Mouse (Mus musculus): ENCODE data around the gene Gnl2. TPM values are rescaled to one million over a fixed set of nuclear protein-coding genes. Genes with fewer than 3 reads are reported as not detected.

Gnl2 gene
- polyA plus RNA-seq, 1 experiment from 2014 or later = 98.5 TPM

DNA sequence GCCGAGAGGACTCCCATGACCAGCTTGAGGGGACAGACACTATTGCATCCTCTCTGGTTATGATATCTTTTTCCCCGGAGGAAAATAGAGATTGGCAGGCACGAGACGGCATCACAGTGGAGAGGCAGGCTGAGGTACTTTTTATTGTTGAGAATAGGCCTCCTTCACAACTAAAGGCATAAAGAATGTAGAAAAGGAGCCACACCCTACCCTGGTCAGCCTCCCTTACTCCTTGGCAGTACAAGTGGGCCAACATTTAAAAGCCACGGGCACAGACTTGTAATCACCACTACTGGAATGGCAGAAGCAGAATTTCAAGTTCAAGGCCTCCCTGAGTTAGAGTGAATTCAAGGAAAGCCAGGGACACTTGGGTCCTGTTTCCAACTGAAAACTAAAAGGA is 41.6 kb downstream of the Gnl2 start:
- H3K4me3 ChIP-seq (ENCODE audit: low read depth, low read length) = no peak overlapping the region
- WGBS = 63% methylated on average over 5 of the region's 5 CpGs

DNA sequence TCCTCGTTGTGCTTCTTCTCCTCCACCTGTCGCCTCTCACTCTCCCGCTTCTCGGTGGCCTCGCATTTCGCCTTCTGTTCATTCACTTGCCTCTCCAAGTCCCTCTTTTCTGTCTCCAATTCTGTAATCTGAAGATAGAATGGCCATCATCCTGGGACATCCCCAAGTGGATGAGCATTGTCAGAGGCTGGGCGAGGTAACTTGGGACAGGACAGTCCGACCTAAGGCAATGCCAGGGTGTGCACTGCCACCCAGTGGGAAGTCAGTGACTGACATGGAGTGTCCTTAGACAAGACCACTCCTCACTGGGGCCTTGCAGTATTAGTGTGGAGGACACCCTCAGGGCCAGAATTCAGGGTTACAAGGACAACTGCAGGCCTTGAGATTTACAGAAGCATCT is 42.6 kb downstream of the Gnl2 start:
- under 1% methylated on average over 8 of the region's 8 CpGs for WGBS
- peak overlapping the region; percentile 45 for H3K4me2 ChIP-seq (ENCODE audit: low read depth, low read length, severe bottlenecking)
- no peaks in the 10 kb centered on the region for H3K9me3 ChIP-seq (ENCODE audit: control insufficient read depth, low read length)
- peak overlapping the region; percentile 29; the same call in 1 of the 2 replicates for H3K9ac ChIP-seq (ENCODE audit: low read length)
- peak overlapping the region; percentile 5; the same call in 1 of the 2 replicates for H3K4me3 ChIP-seq (ENCODE audit: low read depth, low read length)
- H3K27ac ChIP-seq (ENCODE audit: low read depth, low read length) = no peak overlapping the region
- peak; percentile 77 for DNase-seq (ENCODE audit: low spot score)
- peak; percentile 81; the same call in 1 of the 2 replicates for ATAC-seq (replicated peaks; ENCODE audit: low FRiP score)
- no peaks in the 10 kb centered on the region; the same call in 1 of the 2 replicates for H3K4me1 ChIP-seq (replicated peaks; ENCODE audit: control insufficient read depth, insufficient read depth, low read length)
- no peaks in the 10 kb centered on the region; the same call in 1 of the 2 replicates for H3K36me3 ChIP-seq (ENCODE audit: control insufficient read depth, insufficient read depth, low read length)
- H3K27me3 ChIP-seq (ENCODE audit: control insufficient read depth, insufficient read depth, low read length) = no peaks in the 10 kb centered on the region

More for the DNA sequence above, 41.6 kb downstream of the Gnl2 start:
- DNase-seq (ENCODE audit: low spot score) (no peak), ATAC-seq (replicated peaks; ENCODE audit: low FRiP score) (no peak)
- no peaks in the 10 kb centered on the region; the same call in 1 of the 2 replicates for H3K4me1 ChIP-seq (replicated peaks; ENCODE audit: control insufficient read depth, insufficient read depth, low read length)
- H3K4me2 ChIP-seq (ENCODE audit: low read depth, low read length, severe bottlenecking) = no peak overlapping the region
- H3K9ac ChIP-seq (ENCODE audit: low read length) = no peak overlapping the region
- H3K9me3 ChIP-seq (ENCODE audit: control insufficient read depth, low read length) = no peaks in the 10 kb centered on the region
- peaks cover 2% of the 10 kb centered on the region; the same call in 1 of the 2 replicates for H3K36me3 ChIP-seq (ENCODE audit: control insufficient read depth, insufficient read depth, low read length)
- no peaks in the 10 kb centered on the region for H3K27me3 ChIP-seq (ENCODE audit: control insufficient read depth, insufficient read depth, low read length)
- H3K27ac ChIP-seq (ENCODE audit: low read depth, low read length) = no peak overlapping the region

DNA sequence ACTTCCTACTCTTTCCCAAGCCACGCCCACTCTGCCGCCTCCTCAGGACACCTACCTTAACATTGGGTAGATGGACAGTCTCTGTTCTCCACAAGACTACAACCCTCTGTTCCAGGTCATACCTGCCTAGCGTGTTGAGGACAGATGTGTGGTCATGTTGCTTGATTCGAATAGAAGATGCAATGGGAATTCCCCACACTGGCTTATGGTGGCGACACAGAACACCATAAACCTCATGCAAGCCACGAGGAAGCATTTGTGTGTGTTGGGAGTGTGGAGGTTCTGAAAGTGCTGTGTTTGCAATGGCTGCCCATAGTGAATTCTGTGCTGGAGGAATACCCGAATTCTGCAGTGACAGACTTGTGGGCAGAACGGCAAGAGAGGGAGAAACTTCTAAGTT is 47.4 kb downstream of the Gnl2 start:
- Histone ChIP-seq H3K27me3 (ENCODE audit: control insufficient read depth, insufficient read depth, low read length) (no peaks in the 10 kb centered on the region), H3K4me2 (ENCODE audit: low read depth, low read length, severe bottlenecking) (no peak overlapping the region), H3K9ac (ENCODE audit: low read length) (no peak overlapping the region), H3K27ac (ENCODE audit: low read depth, low read length) (no peak overlapping the region), H3K9me3 (ENCODE audit: control insufficient read depth, low read length) (no peaks in the 10 kb centered on the region), H3K36me3 (ENCODE audit: control insufficient read depth, insufficient read depth, low read length) (no peaks in the 10 kb centered on the region), H3K4me1 (replicated peaks; ENCODE audit: control insufficient read depth, insufficient read depth, low read length) (peaks cover 9% of the 10 kb centered on the region; the same call in 1 of the 2 replicates), H3K4me3 (ENCODE audit: low read depth, low read length) (no peak overlapping the region)
- 77% methylated on average over 8 of the region's 8 CpGs for WGBS
- no peak for DNase-seq (ENCODE audit: low spot score)
- ATAC-seq (replicated peaks; ENCODE audit: low FRiP score) = no peak

DNA sequence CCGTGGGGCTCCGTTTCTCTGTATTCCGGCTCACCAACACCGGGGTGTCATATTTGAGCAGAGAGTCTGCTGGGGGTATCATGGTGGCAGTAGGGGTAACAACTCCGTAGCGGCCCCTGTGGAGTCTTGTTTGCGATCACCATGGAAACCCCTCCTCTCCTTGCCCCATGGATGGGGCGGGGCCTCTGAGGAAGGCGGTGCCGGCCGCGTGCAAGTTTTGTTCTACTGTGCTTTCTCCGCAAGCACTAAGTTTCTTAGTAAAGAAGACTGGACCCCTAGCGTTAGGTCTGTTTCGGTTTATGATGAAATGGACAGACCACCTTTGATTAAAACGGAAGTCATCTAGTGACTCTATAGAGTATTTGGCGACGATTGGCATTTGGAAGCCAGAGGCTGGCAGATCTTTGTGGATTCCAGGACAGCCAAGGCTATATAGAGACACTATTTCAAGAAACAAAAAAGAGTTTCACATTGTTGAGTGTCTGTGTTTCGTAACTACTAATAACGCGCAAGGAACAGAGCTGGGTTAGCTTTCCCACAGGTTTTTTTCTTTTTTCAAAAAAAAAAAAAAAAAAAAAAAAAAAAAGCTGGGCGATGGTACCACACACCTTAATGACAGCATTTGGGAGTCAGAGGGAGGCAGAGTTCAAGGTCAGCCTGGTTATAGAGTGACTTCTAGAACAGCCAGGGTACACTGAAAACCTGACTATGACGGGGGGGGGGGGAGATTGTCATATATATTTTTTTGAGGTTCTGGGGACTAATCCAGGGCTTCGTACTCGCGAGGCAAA is 49.3 kb downstream of the Gnl2 start, which contains the start of gene Dnali1:
Dnali1 (minus strand) TSS at position 187 of the 791 bp plus-strand sequence.
- Histone ChIP-seq H3K9ac (ENCODE audit: low read length) (peak within 1 kb of the TSS; percentile 86), H3K27ac (ENCODE audit: low read depth, low read length) (no peak within 1 kb of the TSS), H3K4me3 (ENCODE audit: low read depth, low read length) (peak within 1 kb of the TSS; percentile 96), H3K27me3 (ENCODE audit: control insufficient read depth, insufficient read depth, low read length) (no peaks in the 10 kb centered on the region), H3K4me2 (ENCODE audit: low read depth, low read length, severe bottlenecking) (peak within 1 kb of the TSS; percentile 89), H3K4me1 (replicated peaks; ENCODE audit: control insufficient read depth, insufficient read depth, low read length) (peaks cover 9% of the 10 kb centered on the region; the same call in 1 of the 2 replicates), H3K36me3 (ENCODE audit: control insufficient read depth, insufficient read depth, low read length) (no peaks in the 10 kb centered on the region; the same call in none of the 2 replicates), H3K9me3 (ENCODE audit: control insufficient read depth, low read length) (no peaks in the 10 kb centered on the region)
- peak; percentile 79 for DNase-seq (ENCODE audit: low spot score)
- 4% methylated on average over 26 of the region's 26 CpGs for WGBS
- peak; percentile 51 for ATAC-seq (replicated peaks; ENCODE audit: low FRiP score)

DNA sequence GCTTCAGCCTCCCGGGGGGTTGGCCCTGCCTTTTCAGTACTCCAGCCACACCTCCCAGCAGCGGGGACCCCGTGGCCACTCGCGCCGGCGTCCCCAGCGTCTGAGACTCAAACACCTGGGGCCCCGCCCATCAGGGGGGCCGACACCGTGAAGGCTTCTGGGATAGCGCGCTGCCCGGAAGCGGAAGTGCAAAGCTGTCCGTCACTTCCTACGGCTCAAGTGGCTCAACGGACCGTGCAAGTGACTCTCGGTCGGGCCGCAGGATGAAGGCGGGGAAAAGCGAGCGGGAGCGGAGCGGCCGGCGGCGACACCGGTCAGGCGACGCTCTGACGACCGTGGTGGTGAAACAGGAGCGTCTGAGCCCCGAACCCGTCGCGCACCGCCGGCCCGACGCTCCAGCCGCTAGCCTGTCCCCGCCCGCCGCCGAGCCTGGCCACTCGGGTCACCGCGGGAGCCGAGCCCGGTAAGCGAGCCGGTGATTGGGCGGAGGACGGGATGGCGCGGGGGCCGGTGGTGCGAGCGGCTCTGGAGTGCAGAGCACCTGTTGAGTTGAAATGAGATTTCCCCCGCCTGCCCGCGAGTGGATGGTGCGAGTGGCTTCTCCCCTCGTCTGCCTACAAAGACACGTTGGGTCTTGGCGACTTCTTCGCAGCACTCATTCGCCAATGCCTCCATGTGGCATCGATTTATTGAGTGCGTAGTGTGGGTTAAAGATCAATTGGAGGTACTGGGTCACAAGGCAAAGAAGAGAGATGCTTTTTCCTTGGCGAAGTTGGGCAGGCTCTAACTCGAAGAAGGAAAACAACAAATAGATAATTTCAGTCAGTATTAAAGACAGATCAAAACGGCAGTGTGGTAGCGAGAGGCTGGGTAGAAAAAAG is 50.3 kb downstream of the Gnl2 start, which contains the start of gene Snip1:
Snip1 (plus strand) TSS at position 183 of the 881 bp plus-strand sequence.
- H3K27me3 ChIP-seq (ENCODE audit: control insufficient read depth, insufficient read depth, low read length) = no peaks in the 10 kb centered on the region
- peak within 1 kb of the TSS; percentile 96 for H3K4me3 ChIP-seq (ENCODE audit: low read depth, low read length)
- 1% methylated on average over 78 of the region's 78 CpGs for WGBS
- peaks cover 5% of the 10 kb centered on the region for H3K36me3 ChIP-seq (ENCODE audit: control insufficient read depth, insufficient read depth, low read length)
- ATAC-seq (replicated peaks; ENCODE audit: low FRiP score) (peak; percentile 90), DNase-seq (ENCODE audit: low spot score) (peak; percentile 95)
- peak within 1 kb of the TSS; percentile 86 for H3K9ac ChIP-seq (ENCODE audit: low read length)
- H3K9me3 ChIP-seq (ENCODE audit: control insufficient read depth, low read length) = no peaks in the 10 kb centered on the region
- peak within 1 kb of the TSS; percentile 25; the same call in 1 of the 2 replicates for H3K27ac ChIP-seq (ENCODE audit: low read depth, low read length)
- H3K4me2 ChIP-seq (ENCODE audit: low read depth, low read length, severe bottlenecking) = peak within 1 kb of the TSS; percentile 89
- H3K4me1 ChIP-seq (replicated peaks; ENCODE audit: control insufficient read depth, insufficient read depth, low read length) = peaks cover 9% of the 10 kb centered on the region; the same call in 1 of the 2 replicates

DNA sequence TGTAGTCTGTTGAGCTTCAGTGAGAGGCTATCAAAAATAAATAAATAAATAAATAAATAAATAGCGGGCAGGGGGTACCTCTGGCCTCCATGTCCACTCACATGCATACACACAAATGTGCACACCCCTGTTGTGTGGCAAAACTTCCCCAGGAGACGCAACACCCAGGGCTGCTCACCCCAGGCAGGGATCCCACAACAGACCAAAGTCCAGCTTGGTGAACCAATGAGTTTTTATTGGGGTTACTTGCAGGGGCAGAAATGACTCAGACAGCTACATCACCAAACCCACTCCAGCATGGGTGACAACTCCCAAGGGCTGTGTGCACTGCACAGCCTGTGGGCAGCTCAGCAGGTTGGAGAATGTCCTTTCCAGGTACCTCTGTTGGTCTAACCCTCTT is 61.3 kb downstream of the Gnl2 start:
- no peak overlapping the region for H3K4me3 ChIP-seq (ENCODE audit: low read depth, low read length)
- H3K27me3 ChIP-seq (ENCODE audit: control insufficient read depth, insufficient read depth, low read length) = no peaks in the 10 kb centered on the region
- H3K9ac ChIP-seq (ENCODE audit: low read length) = no peak overlapping the region
- no peaks in the 10 kb centered on the region for H3K4me1 ChIP-seq (replicated peaks; ENCODE audit: control insufficient read depth, insufficient read depth, low read length)
- DNase-seq (ENCODE audit: low spot score) (no peak), ATAC-seq (replicated peaks; ENCODE audit: low FRiP score) (no peak)
- H3K9me3 ChIP-seq (ENCODE audit: control insufficient read depth, low read length) = no peaks in the 10 kb centered on the region
- H3K4me2 ChIP-seq (ENCODE audit: low read depth, low read length, severe bottlenecking) = no peak overlapping the region
- no peak overlapping the region for H3K27ac ChIP-seq (ENCODE audit: low read depth, low read length)
- WGBS = 87% methylated on average over 2 of the region's 2 CpGs
- H3K36me3 ChIP-seq (ENCODE audit: control insufficient read depth, insufficient read depth, low read length) = peaks cover 6% of the 10 kb centered on the region; the same call in 1 of the 2 replicates

DNA sequence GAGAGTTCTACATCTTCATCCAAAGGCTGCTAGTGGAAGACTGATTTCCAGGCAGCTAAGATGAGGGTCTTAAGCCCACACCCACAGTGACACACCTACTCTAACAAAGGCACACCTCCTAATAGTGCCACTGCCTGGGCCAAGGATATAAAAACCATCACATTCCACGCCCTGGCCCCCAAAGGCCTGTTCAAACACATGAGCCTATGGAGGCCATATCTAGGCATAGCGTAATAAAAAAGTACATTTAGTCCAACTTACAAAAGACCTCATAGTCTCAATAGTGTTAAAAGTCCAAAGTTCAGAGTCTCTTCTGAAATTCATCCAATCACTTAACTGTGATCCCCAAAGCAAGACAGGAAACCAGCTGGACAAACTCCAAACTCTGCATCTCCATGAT is 62.3 kb downstream of the Gnl2 start:
- H3K36me3 ChIP-seq (ENCODE audit: control insufficient read depth, insufficient read depth, low read length) = peaks cover 3% of the 10 kb centered on the region; the same call in 1 of the 2 replicates
- no peaks in the 10 kb centered on the region for H3K9me3 ChIP-seq (ENCODE audit: control insufficient read depth, low read length)
- no peak overlapping the region for H3K4me3 ChIP-seq (ENCODE audit: low read depth, low read length)
- ATAC-seq (replicated peaks; ENCODE audit: low FRiP score) (no peak), DNase-seq (ENCODE audit: low spot score) (no peak)
- no peak overlapping the region for H3K27ac ChIP-seq (ENCODE audit: low read depth, low read length)
- WGBS = 91% methylated on average over 2 of the region's 2 CpGs
- no peak overlapping the region for H3K4me2 ChIP-seq (ENCODE audit: low read depth, low read length, severe bottlenecking)
- H3K27me3 ChIP-seq (ENCODE audit: control insufficient read depth, insufficient read depth, low read length) = no peaks in the 10 kb centered on the region
- H3K9ac ChIP-seq (ENCODE audit: low read length) = no peak overlapping the region
- no peaks in the 10 kb centered on the region for H3K4me1 ChIP-seq (replicated peaks; ENCODE audit: control insufficient read depth, insufficient read depth, low read length)

Data from forebrain, embryonic 11.5 days (tissue).